Mouse (Mus musculus) liver, embryonic 14.5 days (tissue): Measurements from ENCODE around the gene Dpf1. TPM values are rescaled to one million over a fixed set of nuclear protein-coding genes. Genes with fewer than 3 reads are reported as not detected.

Experiments
- ATAC-seq: fragments of 200-750 bp; cut with Nextera tagmentation; 2 replicates; pipeline ENCODE4 v1.8.0; 2017; ENCODE audit warnings: moderate number of reproducible peaks, mild to moderate bottlenecking, moderate library complexity; ENCODE audit not compliant: insufficient read depth
- DNase-seq, 3 experiments: peaks; one replicate each; pipeline ENCODE4 v3.0.0-alpha.2; 2012 to 2013; ENCODE audit warnings: low read depth in 3 of 3, low spot score in 3 of 3
- H3K27ac ChIP-seq: fragments of 300-500 bp; sonication (generic); 2 replicates; pipeline ENCODE4 v1.5.1; 2014; ENCODE audit warnings: moderate library complexity, mild to moderate bottlenecking, control low read depth, inconsistent platforms
- H3K27me3 ChIP-seq: fragments of 300-500 bp; sonication (generic); 2 replicates; pipeline ENCODE4 v1.6.1; 2014; ENCODE audit warnings: mild to moderate bottlenecking, low read length, moderate library complexity; ENCODE audit not compliant: control insufficient read depth, insufficient read depth
- H3K36me3 ChIP-seq: fragments of 300-500 bp; sonication (generic); replicated peaks from 2 replicates; pipeline ENCODE4 v1.6.1; 2014; ENCODE audit warnings: low read depth; ENCODE audit not compliant: control insufficient read depth, insufficient read depth
- H3K4me1 ChIP-seq, 2 experiments: fragments of 200-500 bp in 1 of 2; fragments of 300-500 bp in 1 of 2; sonication (generic) in 1 of 2; replicated peaks; 2 replicates each; pipeline ENCODE4 v1.6.1; 2012 to 2014; ENCODE audit warnings: antibody characterized with exemption in 1 of 2, inconsistent platforms in 1 of 2, low read length in 1 of 2; ENCODE audit not compliant: control insufficient read depth in 2 of 2, insufficient read depth in 2 of 2
- H3K4me2 ChIP-seq: fragments of 300-500 bp; sonication (generic); 2 replicates; pipeline ENCODE4 v1.6.1; 2014; ENCODE audit warnings: low read depth, mild to moderate bottlenecking, control low read depth, moderate library complexity
- H3K4me3 ChIP-seq, 2 experiments: fragments of 200-500 bp in 1 of 2; fragments of 300-500 bp in 1 of 2; sonication (generic) in 1 of 2; 2 replicates each; pipeline ENCODE4 v1.5.1; 2012 to 2014; ENCODE audit warnings: low read depth in 2 of 2, low read length in 2 of 2, mild to moderate bottlenecking in 2 of 2, control low read depth in 1 of 2, inconsistent platforms in 1 of 2, moderate library complexity in 1 of 2; ENCODE audit not compliant: insufficient read depth in 1 of 2
- H3K9ac ChIP-seq: fragments of 300-500 bp; sonication (generic); replicated peaks from 2 replicates; pipeline ENCODE4 v1.6.1; 2014; ENCODE audit warnings: mild to moderate bottlenecking, control low read depth, moderate library complexity
- H3K9me3 ChIP-seq: fragments of 300-500 bp; sonication (generic); 2 replicates; pipeline ENCODE4 v1.6.1; 2016; ENCODE audit warnings: low read length, mixed read lengths; ENCODE audit not compliant: control insufficient read depth
- CTCF ChIP-seq: IDR thresholded peaks from 2 replicates; pipeline ENCODE4 v1.5.1; 2016; ENCODE audit warnings: antibody characterized with exemption, low read depth, control low read depth
- EP300 ChIP-seq: IDR thresholded peaks from 2 replicates; pipeline ENCODE4 v1.6.1; 2016; ENCODE audit warnings: antibody characterized with exemption, low read depth
- WGBS: fragments of 180-500 bp; shearing (Covaris S2); extraction: QIAGEN DNeasy Blood & Tissue Kit; methylation state at CpG from one replicate; pipeline ENCODE4 v1.1.7; 2014; ENCODE audit not compliant: insufficient replicate concordance; 5-methylcytosine and 5-hydroxymethylcytosine counted together
- polyA plus RNA-seq, 2 experiments: library from polyadenylated mRNA; depleted of rRNA in 1 of 2; stranded (reverse) in 1 of 2; unstranded in 1 of 2; fragments of >200 nt; fragmentation: Nextera tagmentation in 1 of 2; extraction: Ambion mirVana in 1 of 2; gene quantifications; 2 replicates each; pipeline versions ENCODE4 v1.2.1 to v1.2.3; 2012 to 2014

Gene Dpf1
- polyA plus RNA-seq, 2 experiments = 0.81 to 1.0 TPM

GRCm38 (mm10) chr7:29276715-29277114 is 27.0 kb upstream of the Dpf1 start:
- no peaks in the 10 kb centered on the region for H3K9me3 ChIP-seq
- no peaks in the 10 kb centered on the region for H3K36me3 ChIP-seq
- H3K27ac ChIP-seq = no peak overlapping the region
- no peak for ATAC-seq
- no peak overlapping the region for H3K4me2 ChIP-seq
- peaks cover under 1% of the 10 kb centered on the region; the same call in 1 of the 2 replicates for H3K27me3 ChIP-seq
- WGBS = 69% methylated on average over 5 of the region's 5 CpGs
- no peak overlapping the region for H3K9ac ChIP-seq
- TF ChIP-seq EP300 = no peak
- TF ChIP-seq CTCF = no peak
- H3K4me3 ChIP-seq = no peak overlapping the region
- peaks cover 0 to 3% of the 10 kb centered on the region in 2 experiments; a peak in 3 of 4 replicates for H3K4me1 ChIP-seq
- no peak for DNase-seq

DNA sequence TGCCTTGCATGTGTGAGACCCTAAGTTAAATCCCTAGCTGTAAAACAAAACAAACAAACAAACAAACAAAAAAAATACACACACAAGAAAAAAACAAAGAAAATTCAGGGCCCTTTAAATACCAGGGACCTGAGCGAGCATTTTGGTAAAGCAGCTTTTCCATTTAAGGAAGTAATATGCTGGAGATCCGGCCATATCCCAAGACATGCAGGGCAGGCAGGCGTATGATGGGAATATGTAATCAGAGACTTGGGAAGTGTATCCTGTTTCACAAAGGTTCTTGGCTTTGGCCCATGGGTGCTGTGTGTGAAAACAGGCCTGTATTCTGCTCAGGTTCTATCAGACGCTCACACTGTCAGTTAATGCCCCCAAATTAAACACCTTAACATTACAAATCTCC is 26.2 kb upstream of the Dpf1 start:
- no peak for DNase-seq
- no peak overlapping the region for H3K27ac ChIP-seq
- no peaks in the 10 kb centered on the region for H3K9me3 ChIP-seq
- TF ChIP-seq CTCF (no peak), EP300 (no peak)
- no peak overlapping the region for H3K4me3 ChIP-seq
- no peak overlapping the region for H3K9ac ChIP-seq
- H3K36me3 ChIP-seq = no peaks in the 10 kb centered on the region
- no peak for ATAC-seq
- H3K4me1 ChIP-seq = peaks cover 0 to 7% of the 10 kb centered on the region in 2 experiments; a peak in 3 of 4 replicates
- WGBS = 66% methylated on average over 4 of the region's 4 CpGs
- H3K27me3 ChIP-seq = peaks cover 6% of the 10 kb centered on the region
- no peak overlapping the region for H3K4me2 ChIP-seq

DNA sequence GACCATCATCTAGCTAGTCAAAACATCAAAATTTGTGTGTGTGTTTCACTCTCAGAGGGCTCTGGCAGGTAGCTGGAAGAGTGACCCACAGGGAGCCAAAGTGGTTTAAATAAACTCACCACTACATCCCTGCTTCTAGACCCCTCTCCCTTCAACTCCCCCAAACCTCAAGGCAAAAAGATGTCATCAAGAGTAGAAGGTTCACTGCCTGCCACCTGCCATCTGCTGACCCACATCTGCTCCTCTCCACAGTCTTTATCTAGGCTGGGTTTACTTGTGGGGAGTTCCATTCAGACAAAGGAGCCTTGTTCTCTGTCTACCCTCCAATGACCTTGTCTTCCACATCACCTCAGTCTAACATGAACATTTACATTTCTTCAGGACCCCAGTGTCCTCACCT is 24.5 kb upstream of the Dpf1 start:
- no peak for ATAC-seq
- H3K9me3 ChIP-seq = no peaks in the 10 kb centered on the region
- no peak for DNase-seq
- H3K4me3 ChIP-seq = no peak overlapping the region
- no peak overlapping the region for H3K9ac ChIP-seq
- H3K4me1 ChIP-seq = peaks cover 0 to 7% of the 10 kb centered on the region in 2 experiments; a peak in 3 of 4 replicates
- TF ChIP-seq EP300 (no peak), CTCF (no peak)
- no peak overlapping the region for H3K4me2 ChIP-seq
- H3K27ac ChIP-seq = no peak overlapping the region
- peaks cover 6% of the 10 kb centered on the region for H3K27me3 ChIP-seq
- no peaks in the 10 kb centered on the region for H3K36me3 ChIP-seq

- Histone ChIP-seq H3K27ac (no peak overlapping the region), H3K27me3 (peaks cover 6% of the 10 kb centered on the region), H3K36me3 (no peaks in the 10 kb centered on the region), H3K4me1 (peaks cover 0 to 7% of the 10 kb centered on the region in 2 experiments; a peak in 3 of 4 replicates), H3K4me3 (no peak overlapping the region), H3K4me2 (no peak overlapping the region), H3K9me3 (no peaks in the 10 kb centered on the region), H3K9ac (no peak overlapping the region)
- WGBS = 71% methylated on average over 8 of the region's 8 CpGs
- DNase-seq = no peak
- no peak for ATAC-seq
- TF ChIP-seq EP300 = no peak
- no peak for TF ChIP-seq CTCF
These were observed 23.8 kb upstream of the Dpf1 start for GRCm38 (mm10) chr7:29279924-29280323.

DNA sequence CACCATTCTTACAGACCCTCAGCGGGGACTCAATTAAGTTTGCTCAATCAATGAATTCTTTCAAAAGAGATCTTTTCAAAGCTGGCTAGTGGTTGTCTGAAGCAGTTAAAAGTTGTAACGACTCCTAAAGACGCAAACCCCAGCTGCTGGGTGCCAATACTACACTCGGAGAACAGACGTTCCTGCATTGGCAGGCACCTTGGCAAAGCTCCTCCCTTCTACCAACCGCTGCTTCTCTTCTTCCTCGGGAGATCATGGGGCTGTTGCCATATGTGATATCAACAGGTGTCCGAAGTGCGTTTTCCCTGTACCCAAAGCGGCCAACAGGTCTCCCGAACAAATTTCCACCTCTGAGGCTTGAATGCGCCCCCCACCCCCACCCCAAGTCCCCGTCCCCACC is 22.9 kb upstream of the Dpf1 start:
- no peak for TF ChIP-seq EP300
- TF ChIP-seq CTCF = no peak

More for the DNA sequence above, 22.9 kb upstream of the Dpf1 start:
- Histone ChIP-seq H3K27me3 (peaks cover 6% of the 10 kb centered on the region), H3K27ac (no peak overlapping the region), H3K36me3 (no peaks in the 10 kb centered on the region), H3K4me1 (peaks cover 0 to 7% of the 10 kb centered on the region in 2 experiments; a peak in 3 of 4 replicates), H3K9ac (no peak overlapping the region), H3K4me2 (peak overlapping the region; percentile 64), H3K4me3 (peak overlapping the region; percentile 43 to 52; a peak in 3 of 4 replicates), H3K9me3 (no peaks in the 10 kb centered on the region)
- WGBS = 12% methylated on average over 13 of the region's 13 CpGs
- ATAC-seq = no peak
- no peak for DNase-seq
